Mouse (Mus musculus) embryonic fibroblast, embryonic 13.5 days (primary cell): ENCODE results near the gene Zfp277.

Source experiments
- CTCF ChIP-seq: IDR thresholded peaks from 2 replicates; pipeline ENCODE4 v1.5.1; 2011; ENCODE audit warnings: mild to moderate bottlenecking, control low read depth, low read length, moderate library complexity, borderline replicate concordance; ENCODE audit not compliant: insufficient read depth
- POLR2A ChIP-seq: IDR thresholded peaks from 2 replicates; pipeline ENCODE4 v1.6.1; 2011; ENCODE audit warnings: low read depth, mild to moderate bottlenecking, control low read depth, low read length, moderate library complexity

DNA sequence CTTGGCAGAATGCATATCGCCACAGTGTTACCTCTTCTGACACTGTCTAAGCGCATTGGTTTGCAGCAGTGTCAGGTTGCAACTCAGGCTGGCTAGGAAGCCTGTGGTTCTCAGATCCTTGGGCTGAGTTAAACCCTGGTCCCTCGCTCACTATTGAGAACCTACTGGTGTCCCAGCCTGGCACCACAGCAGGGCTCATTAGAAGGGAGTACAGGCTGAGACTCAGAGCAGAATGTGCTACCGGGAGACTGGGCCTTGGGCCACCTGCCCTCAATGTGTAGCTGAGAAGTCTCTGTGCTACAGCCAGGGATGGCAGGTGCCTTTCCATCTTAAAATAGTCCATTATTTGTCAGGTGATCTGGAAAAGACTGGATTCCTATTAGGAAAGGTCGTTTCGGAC is 18.6 kb upstream of the Zfp277 start:
- no peak for TF ChIP-seq POLR2A
- no peak for TF ChIP-seq CTCF
